Mouse (Mus musculus) bone marrow macrophage, adult 2 months (primary cell): ENCODE results near the gene Bag1. TPM values are rescaled to one million over a fixed set of nuclear protein-coding genes. Genes with fewer than 3 reads are reported as not detected.
A peak's percentile ranks its signal among the peaks of the same experiment; 100 is the strongest.

Source experiments
- H3K27ac ChIP-seq: 2 replicates; pipeline ENCODE4 v1.5.1; 2012; ENCODE audit warnings: low read depth, low read length; ENCODE audit not compliant: insufficient read depth
- H3K4me1 ChIP-seq: 2 replicates; pipeline ENCODE4 v1.6.1; 2012; ENCODE audit warnings: low read length; ENCODE audit not compliant: control insufficient read depth, insufficient read depth
- H3K4me3 ChIP-seq: 2 replicates; pipeline ENCODE4 v1.5.1; 2012; ENCODE audit warnings: mild to moderate bottlenecking, low read length, moderate library complexity; ENCODE audit not compliant: insufficient read depth
- CTCF ChIP-seq: IDR thresholded peaks from 2 replicates; pipeline ENCODE4 v1.5.1; 2012; ENCODE audit warnings: low read depth, mild to moderate bottlenecking, low read length, moderate library complexity
- POLR2A ChIP-seq: IDR thresholded peaks from 2 replicates; pipeline ENCODE4 v1.6.1; 2012; ENCODE audit warnings: mild to moderate bottlenecking, low read depth, low read length, borderline replicate concordance
- polyA plus RNA-seq: library from polyadenylated mRNA; stranded (reverse); fragments of >200 nt; gene quantifications from 2 replicates; pipeline ENCODE4 v1.2.4, GENCODE M21; 2012; ENCODE audit not compliant: missing spikeins, insufficient read depth, insufficient read length

The Bag1 gene
- polyA plus RNA-seq, 1 experiment = 141 TPM

DNA sequence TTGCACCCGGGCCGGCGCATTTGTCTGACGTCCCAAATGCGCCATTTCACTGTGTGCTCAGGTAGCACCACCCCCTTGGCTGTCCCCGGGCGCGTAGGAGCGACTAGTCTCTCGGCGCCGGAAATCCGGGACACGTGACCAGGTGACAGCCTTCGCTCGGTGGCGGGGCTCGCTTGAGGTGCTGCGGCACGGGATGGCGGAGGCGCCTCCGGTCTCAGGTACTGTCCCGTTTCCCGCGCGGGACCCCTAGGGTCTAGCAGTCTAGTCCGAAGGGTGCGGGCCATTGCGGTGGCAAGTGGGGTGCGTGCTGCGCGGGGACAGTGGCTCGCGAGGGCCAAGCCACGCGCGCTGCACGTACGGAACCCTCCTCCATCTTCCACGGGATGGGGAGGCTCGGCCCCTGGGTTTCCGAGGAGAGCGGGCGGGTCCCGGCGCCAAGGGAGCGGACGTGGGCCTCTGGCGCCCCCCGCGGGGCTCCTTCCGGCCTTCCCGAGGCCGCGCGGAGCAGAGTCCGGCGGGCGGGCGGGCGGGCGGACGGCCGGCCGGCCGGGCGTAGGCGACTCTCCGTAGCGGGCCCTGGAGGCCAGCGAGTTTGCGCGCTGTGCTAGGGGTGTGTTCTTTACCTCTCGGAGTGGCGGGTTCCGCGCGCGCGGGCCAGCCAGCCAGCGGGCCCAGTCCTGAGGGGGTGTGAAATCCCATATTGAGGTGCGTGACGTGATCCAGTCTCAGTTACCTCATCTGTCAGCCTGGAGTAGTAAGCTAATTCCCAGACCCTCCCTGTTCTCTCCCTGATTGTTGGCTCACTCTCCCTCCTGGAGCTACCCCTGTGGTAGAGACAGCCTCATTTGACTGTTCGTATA is 23.0 kb upstream of the Bag1 start, which contains the start of gene Nfx1:
Nfx1 (plus strand) TSS at position 65 of the 860 bp plus-strand sequence.
- Histone ChIP-seq H3K4me3 (peak within 1 kb of the TSS; percentile 92), H3K27ac (peak within 1 kb of the TSS; percentile 73)

DNA sequence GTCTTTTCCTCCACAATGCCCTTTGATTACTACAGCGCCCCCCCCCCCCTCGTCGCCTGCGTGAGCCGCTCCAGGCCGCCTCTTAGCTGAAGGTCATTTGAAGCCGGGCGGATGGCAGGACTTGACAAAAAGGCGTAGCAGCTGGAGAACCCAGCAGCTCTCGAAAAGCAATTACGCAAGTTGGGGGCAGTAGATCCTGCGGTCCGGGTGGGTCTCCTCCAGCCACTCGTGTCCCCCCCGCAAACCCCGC is 22.4 kb upstream of the Bag1 start:
- TF ChIP-seq POLR2A (no peak), CTCF (no peak)
- peaks cover 24% of the 10 kb centered on the region for H3K4me1 ChIP-seq

More for the DNA sequence above, 23.0 kb upstream of the Bag1 start, which contains the start of gene Nfx1:
- peaks cover 28% of the 10 kb centered on the region for H3K4me1 ChIP-seq
- TF ChIP-seq CTCF (no peak), POLR2A (no peak)

DNA sequence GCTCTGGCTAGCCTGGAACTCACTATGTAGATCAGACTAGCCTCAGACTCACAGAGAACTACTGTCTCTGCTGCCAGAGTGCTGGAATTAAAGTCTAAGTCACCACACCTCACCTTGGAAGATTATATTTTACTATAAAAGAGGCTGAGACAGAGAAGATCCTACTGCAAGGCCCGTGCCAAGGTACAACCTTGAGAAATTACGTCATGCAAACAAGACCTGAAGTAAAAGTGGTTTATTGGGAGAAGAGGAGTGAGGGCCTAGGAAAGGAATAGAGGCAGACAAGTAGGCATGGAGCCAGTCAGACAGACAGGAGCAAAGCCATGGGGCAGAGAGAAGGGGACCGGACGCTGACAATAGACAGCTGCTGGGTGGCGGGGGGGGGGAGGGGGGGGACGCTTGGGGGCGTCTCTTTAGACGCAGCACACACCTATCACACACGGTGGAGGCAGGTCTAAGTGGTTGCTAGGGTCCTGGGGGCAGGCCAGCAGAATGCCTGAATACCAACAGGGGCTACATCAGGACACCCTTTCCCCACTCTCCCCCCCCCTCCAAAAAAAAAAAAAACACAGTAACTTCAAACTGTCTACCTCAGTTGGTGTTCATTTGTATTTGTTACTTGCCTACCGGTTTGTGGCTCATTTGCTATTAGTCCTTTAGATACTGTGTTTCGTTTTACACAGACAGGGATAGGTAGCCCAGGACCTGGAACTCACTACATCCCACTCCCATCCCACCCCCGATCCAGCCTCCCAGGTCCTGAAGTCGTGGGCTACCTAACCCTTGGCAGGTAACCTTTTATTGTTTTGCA is 21.9 kb upstream of the Bag1 start:
- peak overlapping the region; percentile 73 for H3K27ac ChIP-seq
- H3K4me1 ChIP-seq = peaks cover 19% of the 10 kb centered on the region
- H3K4me3 ChIP-seq = peak overlapping the region; percentile 92
- TF ChIP-seq POLR2A (no peak), CTCF (no peak)

More for the DNA sequence above, 22.4 kb upstream of the Bag1 start:
- Histone ChIP-seq H3K4me3 (peak overlapping the region; percentile 92), H3K27ac (peak overlapping the region; percentile 73)

DNA sequence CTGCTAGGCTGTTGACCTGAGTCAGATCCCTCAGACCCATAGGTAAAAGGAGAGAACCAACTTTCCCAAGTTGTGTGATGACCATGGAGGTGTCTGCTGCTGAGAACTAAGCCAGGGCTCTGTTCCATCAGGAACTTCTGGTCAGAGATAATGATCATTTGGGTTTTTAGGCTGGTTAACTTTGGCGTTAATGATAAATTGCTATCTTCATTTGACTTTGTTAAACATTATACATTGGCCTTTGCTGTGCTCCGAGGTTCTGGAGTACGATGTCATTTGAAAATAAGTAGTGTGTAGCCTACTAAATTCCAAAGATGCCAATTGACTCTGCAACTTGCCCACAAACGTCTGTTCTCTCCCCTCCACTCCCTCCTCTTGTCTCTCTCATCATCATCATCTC is 21.1 kb upstream of the Bag1 start:
- no peak overlapping the region for H3K4me3 ChIP-seq
- no peak overlapping the region for H3K27ac ChIP-seq
- TF ChIP-seq POLR2A (no peak), CTCF (no peak)
- peaks cover 19% of the 10 kb centered on the region for H3K4me1 ChIP-seq

DNA sequence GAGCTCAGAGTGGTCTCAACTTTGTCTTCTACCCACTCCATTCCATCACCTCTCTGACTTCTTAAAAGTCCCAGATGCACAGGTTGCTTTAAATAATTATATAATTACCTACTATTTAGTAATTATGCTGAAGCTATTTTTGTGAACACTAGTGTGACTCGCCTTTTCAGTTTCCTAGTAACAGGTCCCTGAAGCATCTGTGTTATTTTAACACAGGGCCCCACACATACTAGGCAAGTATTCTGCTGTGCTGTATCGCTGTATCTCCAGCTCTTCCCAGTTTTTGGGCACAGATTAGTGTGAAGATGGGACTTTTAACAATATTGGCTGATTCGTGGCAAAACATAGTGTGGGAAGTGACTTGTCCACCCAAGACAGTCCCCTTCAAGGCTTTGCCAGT is 15.4 kb upstream of the Bag1 start:
- Histone ChIP-seq H3K4me1 (peaks cover 12% of the 10 kb centered on the region), H3K4me3 (no peak overlapping the region), H3K27ac (no peak overlapping the region)
- TF ChIP-seq CTCF (no peak), POLR2A (no peak)

DNA sequence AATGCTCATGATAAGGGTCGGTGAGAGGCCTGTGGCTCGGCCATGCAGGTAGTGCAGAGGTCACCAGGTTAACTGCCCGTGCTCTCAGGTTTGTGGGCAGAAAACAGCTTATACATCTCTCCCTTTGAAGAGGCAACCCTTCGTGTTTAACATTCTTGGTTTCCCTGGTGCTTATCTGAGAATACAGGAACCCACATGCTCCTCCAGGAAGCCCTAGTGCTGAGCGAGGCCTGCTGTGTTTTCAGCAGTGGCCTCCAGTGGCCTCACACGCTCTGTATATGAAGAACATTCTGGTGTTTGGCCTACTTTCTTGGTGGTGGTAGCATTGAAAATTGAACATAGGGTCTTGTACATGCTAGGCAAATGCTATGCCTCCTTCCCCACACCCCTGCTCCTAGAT is 7.8 kb upstream of the Bag1 start:
- Histone ChIP-seq H3K27ac (no peak overlapping the region), H3K4me3 (no peak overlapping the region), H3K4me1 (no peaks in the 10 kb centered on the region)
- TF ChIP-seq CTCF (no peak), POLR2A (no peak)

DNA sequence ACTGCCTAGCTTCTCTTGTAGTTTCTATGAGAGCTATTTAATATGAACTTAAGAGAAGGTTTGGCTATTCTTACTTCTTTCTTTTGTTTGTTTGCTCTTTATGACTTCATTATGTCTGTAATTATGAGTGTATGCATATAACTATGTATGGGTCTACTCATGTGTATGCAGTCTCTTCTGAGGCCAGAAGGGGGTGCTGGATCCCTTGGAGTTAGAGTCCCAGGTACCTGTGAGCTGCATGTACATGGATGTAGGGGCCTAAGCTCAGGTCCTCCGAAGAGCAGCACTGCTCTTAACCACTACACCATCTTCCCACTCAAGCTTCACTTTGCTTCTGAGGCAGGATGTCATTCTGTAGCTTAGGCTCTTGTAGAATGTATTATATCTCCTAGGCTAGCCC is 5.4 kb upstream of the Bag1 start:
- H3K4me3 ChIP-seq = no peak overlapping the region
- TF ChIP-seq POLR2A (no peak), CTCF (0 out of 2 replicates have a peak, but pooled peaks have one; percentile 28)
- peaks cover 5% of the 10 kb centered on the region for H3K4me1 ChIP-seq
- H3K27ac ChIP-seq = no peak overlapping the region

DNA sequence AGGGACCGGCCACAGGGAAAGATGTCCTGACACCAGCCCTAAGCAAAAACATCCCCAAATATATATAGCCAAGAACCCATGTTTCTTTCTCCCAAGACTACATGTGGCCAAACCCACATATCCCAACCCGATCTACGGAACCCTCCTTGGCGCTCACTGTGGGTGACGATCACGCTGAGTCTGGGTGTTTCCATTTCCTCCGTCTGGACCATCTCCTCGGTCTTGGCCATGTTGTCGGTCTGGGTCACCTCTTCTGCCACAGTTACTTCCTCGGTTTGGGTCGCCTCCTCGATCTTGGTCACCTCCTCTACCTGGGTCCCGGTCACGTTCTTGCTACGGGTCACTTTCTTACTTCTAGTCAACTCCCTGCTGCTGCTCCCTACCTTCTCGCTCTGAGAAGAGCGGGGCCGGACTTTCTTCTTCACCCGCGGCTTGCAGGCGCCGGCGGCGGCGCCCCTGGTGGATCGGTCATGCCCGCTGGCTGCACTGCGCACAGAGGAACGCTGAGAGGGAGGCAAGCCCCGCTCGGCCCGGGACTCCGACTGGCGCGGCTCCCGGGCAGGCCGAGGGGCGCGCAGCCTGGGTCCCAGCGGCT is 432 bp downstream of the Bag1 start:
- Histone ChIP-seq H3K4me3 (peak overlapping the region; percentile 89), H3K4me1 (peaks cover 17% of the 10 kb centered on the region), H3K27ac (peak overlapping the region; percentile 60)
- TF ChIP-seq POLR2A = no peak
- TF ChIP-seq CTCF = no peak

DNA sequence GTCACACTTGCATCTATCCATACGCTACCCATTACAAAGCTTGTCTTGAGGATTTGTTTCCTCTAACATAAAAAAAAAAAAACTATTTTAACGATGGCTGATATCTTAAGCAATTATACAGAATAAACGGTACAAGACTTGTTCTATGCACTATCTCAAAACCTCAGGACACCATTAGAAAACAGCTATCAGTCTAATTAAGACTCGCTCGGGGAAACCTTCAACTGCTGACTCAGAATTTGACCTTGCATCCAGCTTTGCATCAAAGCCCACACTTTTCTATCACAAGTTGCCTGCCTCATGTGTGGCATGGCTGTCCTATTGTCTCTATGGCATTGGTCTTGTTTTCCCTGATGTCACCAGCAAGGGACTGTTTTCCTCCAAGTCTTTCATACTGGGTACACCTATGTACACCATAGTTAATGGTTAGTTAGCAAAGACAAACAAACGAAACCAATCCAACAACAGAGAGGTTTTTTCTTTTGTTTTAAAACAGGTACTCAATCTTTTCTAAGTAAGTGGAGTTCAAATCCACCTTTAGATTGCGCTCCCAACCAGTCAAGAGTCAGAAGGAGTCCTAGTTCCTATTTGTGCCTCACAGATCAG is 1.5 kb downstream of the Bag1 start:
- TF ChIP-seq POLR2A = no peak
- TF ChIP-seq CTCF = no peak
- H3K4me3 ChIP-seq = peak overlapping the region; percentile 89
- H3K27ac ChIP-seq = no peak overlapping the region
- peaks cover 17% of the 10 kb centered on the region for H3K4me1 ChIP-seq
